Mouse (Mus musculus) cerebellum, adult 8-10 months (tissue): ENCODE measurements around the gene Calcrl.

Experiments
- DNase-seq: peaks from one replicate; pipeline ENCODE4 v3.0.0; 2022

The Calcrl gene

GRCm38 (mm10) chr2:84295068-84295467 lies 130.1 kb downstream of the Calcrl start:
- no peak for DNase-seq

GRCm38 (mm10) chr2:84294611-84295010 lies 130.6 kb downstream of the Calcrl start:
- no peak for DNase-seq

- DNase-seq = no peak
Measured at GRCm38 (mm10) chr2:84292351-84293000, 132.7 kb downstream of the Calcrl start.

GRCm38 (mm10) chr2:84288940-84289557 lies 136.2 kb downstream of the Calcrl start:
- DNase-seq = no peak
